Mouse (Mus musculus) cerebellum, postnatal 4 days (tissue): ENCODE results near the gene Atf5.
A peak's percentile ranks its signal among the peaks of the same experiment; 100 is the strongest.

Experiments used
- DNase-seq, 2 experiments: peaks; one replicate each; pipeline ENCODE4 v3.0.0; 2022; ENCODE audit warnings: low spot score in 2 of 2, mixed read lengths in 1 of 2

Atf5 gene

DNA sequence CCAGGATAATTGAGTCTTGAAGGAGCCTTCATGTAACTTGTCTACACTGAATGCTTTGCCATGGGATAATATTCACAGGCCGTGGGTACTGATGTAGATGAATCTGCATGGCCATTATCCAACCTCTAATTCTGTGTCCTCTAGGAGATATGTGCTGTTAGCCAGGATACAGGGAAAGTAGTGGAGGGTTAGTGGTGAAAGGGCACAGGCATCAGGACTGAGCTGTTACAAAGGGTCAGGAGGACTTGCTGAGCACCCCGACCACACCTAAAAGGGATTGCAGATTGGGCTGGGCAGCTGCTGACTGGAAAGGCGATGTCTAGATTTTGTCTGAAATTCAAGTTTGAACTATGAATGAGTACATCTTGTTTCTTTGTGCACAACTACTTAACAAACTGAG, 4.1 kb upstream of the Atf5 start:
- no peak for DNase-seq

GRCm38 (mm10) chr7:44819863-44820262, 3.4 kb upstream of the Atf5 start:
- DNase-seq, result no peak

DNA sequence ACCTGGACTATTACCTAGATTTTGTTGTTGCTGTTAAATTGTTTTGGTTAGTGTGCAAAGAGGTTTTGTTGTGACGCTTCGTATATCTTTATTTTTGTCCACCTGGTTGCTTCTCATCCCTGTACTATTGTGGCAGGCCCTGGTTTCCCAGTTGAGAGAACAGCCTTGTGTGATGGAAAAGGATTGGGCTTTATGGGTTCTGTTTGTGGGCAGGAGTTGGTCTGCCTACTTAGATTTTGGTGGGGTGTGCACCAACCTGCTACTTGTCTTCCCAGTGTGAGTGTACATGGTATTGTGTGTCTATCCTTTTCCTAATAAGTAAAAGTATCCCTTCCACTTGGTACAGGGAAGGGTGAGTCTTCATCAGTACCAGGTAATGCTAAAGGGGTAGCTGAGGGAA, 2.9 kb upstream of the Atf5 start:
- no peak for DNase-seq

GRCm38 (mm10) chr7:44818751-44819235, 2.3 kb upstream of the Atf5 start:
- no peak for DNase-seq

GRCm38 (mm10) chr7:44818164-44818563, 1.7 kb upstream of the Atf5 start:
- DNase-seq, result no peak

GRCm38 (mm10) chr7:44817441-44817840, 983 bp upstream of the Atf5 start:
- no peak for DNase-seq

DNA sequence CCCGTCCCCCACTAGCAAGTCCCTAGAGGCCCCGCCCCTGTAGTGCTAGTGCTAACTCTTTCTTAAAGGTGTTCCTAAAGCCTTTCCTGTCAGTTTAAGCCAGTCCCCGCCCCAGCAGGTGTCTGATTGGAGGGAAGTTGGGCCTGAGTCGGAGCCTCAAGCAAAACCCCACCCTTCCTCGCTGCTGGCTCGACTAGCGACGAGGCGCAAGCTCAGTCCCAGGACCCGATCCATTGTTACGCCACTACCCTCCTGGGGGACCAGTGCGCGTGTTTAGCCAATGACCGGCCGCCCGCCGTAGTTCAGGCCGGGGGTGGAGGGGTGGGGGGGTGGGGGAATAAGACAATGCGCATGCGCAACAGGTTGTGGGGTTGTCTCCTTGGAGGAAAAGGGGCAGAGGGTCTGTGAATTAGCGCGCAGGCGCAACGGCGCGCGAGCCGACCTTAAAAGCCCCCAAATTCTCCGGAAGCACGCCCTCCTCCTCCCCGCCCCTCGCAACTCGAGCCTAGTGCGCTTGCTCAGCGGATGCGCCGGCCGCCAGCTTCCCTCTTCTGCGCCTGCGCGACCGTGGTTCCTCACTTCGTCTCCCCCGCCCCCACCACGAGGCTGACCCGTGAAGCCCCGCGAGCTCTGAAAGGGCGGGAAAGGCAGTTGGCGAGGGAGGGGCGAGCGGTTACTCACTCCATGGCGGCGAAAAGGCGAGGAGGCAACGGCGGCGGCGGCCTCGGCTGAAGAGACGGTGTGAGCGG, 563 bp downstream of the Atf5 start, which contains the start of the genes Nup62 and Il4i1:
Gene Nup62 (plus strand): TSS at position 368 of the 749 bp plus-strand sequence.
Gene Il4i1 (plus strand): TSS at position 667 of the 749 bp plus-strand sequence.
- DNase-seq, result peak; percentile 100

DNA sequence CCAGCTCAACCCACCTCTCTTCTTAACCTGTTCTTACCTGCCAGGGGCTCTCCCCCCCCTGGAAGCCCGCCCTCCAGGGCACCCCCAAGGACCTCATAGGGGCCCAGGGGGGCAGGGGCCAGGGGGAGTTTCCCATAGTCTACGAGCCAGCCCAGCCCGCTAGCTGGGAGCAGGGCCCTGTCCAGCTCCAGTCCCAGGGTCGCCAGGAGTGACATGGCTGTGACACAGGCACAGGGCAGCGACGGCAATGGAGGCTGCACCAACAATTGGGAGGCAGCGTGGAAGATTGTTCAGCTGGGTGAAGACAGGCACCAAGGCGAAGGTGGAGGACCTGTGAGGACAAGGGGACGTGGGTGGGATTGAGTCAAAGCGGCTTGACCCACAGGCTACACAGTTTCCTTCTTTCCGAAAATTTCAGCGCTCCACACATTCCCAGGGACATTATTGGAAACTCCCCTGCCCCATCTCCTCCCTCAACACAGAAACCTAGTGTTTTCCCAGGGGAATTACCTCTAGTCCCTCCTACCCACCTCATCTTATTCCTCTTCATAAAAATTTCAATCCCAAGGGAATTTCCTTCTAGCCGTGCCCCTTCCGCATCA, 1.4 kb downstream of the Atf5 start:
- DNase-seq, result no peak

DNA sequence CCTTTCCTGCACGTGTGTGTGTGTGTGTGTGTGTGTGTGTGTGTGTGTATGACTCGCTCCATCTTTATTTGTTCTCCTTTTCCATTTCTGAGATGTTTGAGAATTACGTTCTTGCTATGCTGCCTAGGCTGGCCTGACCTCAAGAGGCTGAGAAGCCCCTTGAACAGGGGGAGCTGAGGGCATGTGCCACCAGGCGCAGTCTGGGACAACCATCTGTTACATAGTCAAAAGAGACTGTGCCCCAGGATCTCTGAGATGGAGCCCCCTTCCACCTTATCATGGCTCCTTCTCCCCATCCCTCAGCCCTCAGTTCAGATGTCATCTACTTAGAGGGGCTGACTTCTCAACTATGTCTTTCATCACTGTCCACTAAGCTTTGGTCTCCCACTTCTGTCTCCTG, 2.0 kb downstream of the Atf5 start:
- no peak for DNase-seq

- no peak for DNase-seq
Measured at GRCm38 (mm10) chr7:44813985-44814384, 2.5 kb downstream of the Atf5 start.

- DNase-seq, result no peak
Measured at GRCm38 (mm10) chr7:44812651-44813325, 3.7 kb downstream of the Atf5 start.

GRCm38 (mm10) chr7:44810819-44811557, 5.5 kb downstream of the Atf5 start:
- no peak for DNase-seq

DNA sequence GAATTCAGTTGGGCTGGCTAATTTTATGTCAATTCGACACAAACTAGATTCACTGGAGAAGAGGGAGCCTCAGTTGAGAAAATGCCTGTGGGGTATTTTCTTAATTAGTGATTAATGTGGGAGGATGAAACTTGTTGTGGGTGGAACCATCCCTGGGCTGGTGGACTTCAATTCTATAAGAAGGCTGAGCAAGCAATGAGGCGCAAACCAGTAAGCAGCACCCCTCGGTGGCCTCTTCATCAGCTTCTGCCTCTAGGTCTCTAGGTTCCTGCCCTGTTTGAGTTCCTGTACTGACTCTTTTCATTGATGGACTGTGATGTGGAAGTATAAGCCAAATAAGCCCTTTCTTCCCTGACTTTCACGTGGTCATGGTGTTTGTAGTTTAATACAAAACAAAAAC, 6.1 kb downstream of the Atf5 start:
- no peak for DNase-seq

GRCm38 (mm10) chr7:44809466-44809865, 7.0 kb downstream of the Atf5 start:
- DNase-seq, result no peak

DNA sequence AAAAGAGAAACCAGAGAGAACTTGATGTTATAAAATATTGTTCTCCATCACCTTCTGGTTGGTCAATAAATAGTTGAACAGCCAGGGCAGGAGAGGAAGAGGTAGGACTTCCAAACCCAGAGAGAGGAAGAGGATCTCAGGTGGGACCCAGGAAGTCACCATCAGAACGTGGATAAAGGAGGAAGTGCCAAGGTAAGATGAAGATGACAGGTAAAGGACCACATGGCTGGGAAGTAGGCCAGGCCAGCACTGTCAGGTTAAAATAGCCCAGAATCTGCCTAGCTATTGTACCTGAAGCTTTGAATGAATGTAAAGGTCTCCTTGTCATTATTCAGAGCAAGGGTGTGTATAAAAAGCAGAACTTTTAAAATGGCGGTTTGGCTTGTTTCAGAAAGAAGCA, 7.5 kb downstream of the Atf5 start:
- DNase-seq, result no peak

DNA sequence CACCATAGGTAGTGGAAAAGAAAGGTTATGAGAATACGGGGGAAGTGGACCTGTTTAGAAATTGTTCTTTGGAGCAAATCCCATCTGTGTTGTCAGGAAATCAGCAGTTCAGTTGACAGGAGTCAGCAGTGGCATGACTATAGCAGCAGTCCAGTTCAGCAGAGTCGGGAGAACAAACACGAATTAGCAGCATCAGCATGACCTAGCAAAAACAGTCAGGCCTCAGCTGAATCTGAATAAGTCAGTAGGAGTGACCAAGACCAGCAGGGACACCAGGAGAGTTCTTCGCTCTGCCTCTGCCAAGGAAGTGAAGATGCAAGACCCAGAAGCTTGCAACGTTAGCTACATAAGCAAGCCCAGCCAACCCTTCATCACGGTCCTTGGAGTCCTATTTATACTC, 23.7 kb downstream of the Atf5 start:
- DNase-seq, result no peak

DNA sequence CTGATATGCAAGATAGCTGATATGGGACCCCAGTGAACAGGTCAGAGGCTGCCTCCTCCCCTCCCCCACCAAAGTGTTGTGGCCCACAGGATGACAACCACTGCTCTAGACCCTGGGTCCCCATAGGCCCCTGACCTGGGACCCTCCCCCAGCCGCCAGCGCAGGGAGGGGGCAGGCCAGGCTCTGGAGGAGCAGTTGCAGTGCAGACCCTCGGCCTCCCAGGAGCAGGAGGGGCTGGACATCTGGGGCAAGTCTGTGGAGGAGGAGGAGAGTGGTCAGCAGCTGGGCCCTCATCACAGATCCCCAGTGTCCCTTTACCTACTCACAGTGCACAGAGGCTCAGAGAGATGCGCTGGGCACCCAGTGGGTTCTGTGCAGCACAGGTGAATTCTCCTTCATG, 26.4 kb downstream of the Atf5 start:
- DNase-seq, result no peak

DNA sequence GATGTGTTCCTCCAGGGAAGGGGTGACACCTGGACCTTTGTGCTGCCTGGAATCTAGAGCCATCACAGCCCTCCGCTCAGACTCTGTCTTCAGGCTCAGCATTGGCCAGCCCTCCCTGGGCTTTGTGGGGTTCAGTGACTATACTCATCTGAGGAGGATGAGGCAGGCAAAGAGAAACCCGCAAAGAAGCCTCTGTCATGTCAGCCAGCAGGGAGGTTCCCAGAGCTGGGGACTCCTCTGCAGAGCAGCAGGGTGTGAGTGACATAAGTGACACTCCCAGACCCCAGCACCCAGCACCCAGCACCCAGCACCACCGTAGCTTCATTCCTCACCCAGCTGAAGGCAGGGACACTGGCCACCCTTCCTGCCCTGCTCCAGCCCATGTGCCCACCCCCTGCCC, 26.9 kb downstream of the Atf5 start:
- no peak for DNase-seq

GRCm38 (mm10) chr7:44780101-44780500, 36.4 kb downstream of the Atf5 start:
- no peak for DNase-seq

GRCm38 (mm10) chr7:44776849-44777498, 39.5 kb downstream of the Atf5 start:
- peak in 1 of 2 experiments; percentile 14 for DNase-seq

DNA sequence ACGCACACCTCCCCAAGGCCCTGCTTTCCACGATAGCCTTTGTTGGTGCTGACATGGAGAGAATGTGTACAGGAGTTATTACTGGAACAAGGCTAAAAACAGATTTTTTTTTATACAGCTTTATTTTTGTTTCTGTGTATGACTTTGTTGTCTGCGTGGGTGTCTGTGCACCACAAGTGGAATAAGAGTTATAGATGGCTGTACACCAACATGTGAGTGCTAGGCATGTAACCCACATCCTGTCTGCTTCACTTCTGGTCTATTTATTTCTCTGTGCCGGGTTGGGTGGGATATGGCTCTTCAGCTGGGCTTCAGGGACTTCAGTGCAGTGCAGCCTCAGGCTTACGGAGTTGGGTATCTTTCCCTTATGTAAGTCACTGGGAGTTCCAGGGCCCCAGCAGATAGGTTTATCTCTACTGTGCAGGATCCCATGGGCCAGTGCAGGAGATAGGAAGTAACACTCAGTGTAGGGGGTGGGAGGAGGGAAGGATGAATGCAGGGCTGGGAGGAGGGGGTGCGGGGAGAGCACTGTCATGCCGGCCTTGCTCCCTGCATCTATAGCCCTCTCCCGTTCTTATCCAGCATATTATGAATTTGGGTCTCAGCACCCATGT, 43.8 kb downstream of the Atf5 start:
- DNase-seq, result no peak
